Mouse (Mus musculus) adrenal gland, postnatal 14 days (tissue): ENCODE results near the gene Dlx4. TPM values are rescaled to one million over a fixed set of nuclear protein-coding genes. Genes with fewer than 3 reads are reported as not detected.

Source experiments
- DNase-seq: peaks from one replicate; pipeline ENCODE4 v3.0.0; 2021; ENCODE audit warnings: mixed read lengths
- total RNA-seq: library from RNA; stranded (reverse); gene quantifications from 2 replicates; pipeline ENCODE4 v1.2.3, GENCODE M21; 2021

Gene Dlx4
- total RNA-seq, 1 experiment from 2014 or later = not detected

- no peak for DNase-seq
These were observed 43.7 kb downstream of the Dlx4 start for GRCm38 (mm10) chr11:95102161-95102904.

GRCm38 (mm10) chr11:95101071-95101788, 44.8 kb downstream of the Dlx4 start:
- DNase-seq = no peak

GRCm38 (mm10) chr11:95100393-95100792, 45.7 kb downstream of the Dlx4 start:
- no peak for DNase-seq

- DNase-seq = no peak
These were observed 47.5 kb downstream of the Dlx4 start for GRCm38 (mm10) chr11:95098346-95099095.

GRCm38 (mm10) chr11:95097889-95098288, 48.2 kb downstream of the Dlx4 start:
- no peak for DNase-seq

- DNase-seq = no peak
These were observed 49.3 kb downstream of the Dlx4 start for GRCm38 (mm10) chr11:95096608-95097373.

- peak; percentile 58 for DNase-seq
These were observed 50.5 kb downstream of the Dlx4 start for GRCm38 (mm10) chr11:95095596-95095995.

- no peak for DNase-seq
These were observed 53.0 kb downstream of the Dlx4 start for GRCm38 (mm10) chr11:95093077-95093476.

Other genes starting within 250 kb of the Dlx4 start
- 358 and 494 TPM in 2 replicates for gene Col1a1, start 210.0 kb downstream of the Dlx4 start, total RNA-seq
- not detected in 2 replicates for gene Hils1, start 178.7 kb downstream of the Dlx4 start, total RNA-seq
- gene Sgca, start 169.9 kb downstream of the Dlx4 start, total RNA-seq = 0.26 TPM in 1 of 2 replicates, not detected in the other
- 101 and 109 TPM in 2 replicates for gene Ppp1r9b, start 155.2 kb downstream of the Dlx4 start, total RNA-seq
- gene Samd14, start 136.4 kb downstream of the Dlx4 start, total RNA-seq = 5.4 and 7.3 TPM in 2 replicates
- 147 and 156 TPM in 2 replicates for gene Pdk2, start 104.9 kb downstream of the Dlx4 start, total RNA-seq
- 33.9 and 36.1 TPM in 2 replicates for gene Itga3, start 69.5 kb downstream of the Dlx4 start, total RNA-seq
- not detected in 2 replicates for gene Dlx3, start 26.1 kb downstream of the Dlx4 start, total RNA-seq
- gene Tac4, start 115.3 kb upstream of the Dlx4 start, total RNA-seq = not detected in 2 replicates
- gene Kat7, start 164.0 kb upstream of the Dlx4 start, total RNA-seq = 48.5 and 50.7 TPM in 2 replicates
- gene Fam117a, start 190.8 kb upstream of the Dlx4 start, total RNA-seq = 20.2 and 21.4 TPM in 2 replicates
- 51.0 and 62.2 TPM in 2 replicates for gene Slc35b1, start 238.4 kb upstream of the Dlx4 start, total RNA-seq